Mouse (Mus musculus): Measurements from ENCODE around the gene Shisa3.

GRCm38 (mm10) chr5:67631261-67631660 lies 23.6 kb downstream of the Shisa3 start:
- TF ChIP-seq MAX (IDR thresholded peaks at IDR 0.05) (no peak), CTCF (IDR thresholded peaks at IDR 0.05; ENCODE audit: control insufficient read depth, insufficient read depth, insufficient read length) (no peak), FOSL1 (IDR thresholded peaks at IDR 0.05; ENCODE audit: insufficient read depth, low read length, poor library complexity, severe bottlenecking) (no peak)
